Mouse (Mus musculus): ENCODE results near the gene Bicral. TPM values are rescaled to one million over a fixed set of nuclear protein-coding genes. Genes with fewer than 3 reads are reported as not detected.

The Bicral gene
- polyA plus RNA-seq, 1 experiment from 2014 or later, result 3.2 TPM

- Histone ChIP-seq H3K4me1 (replicated peaks) (peaks cover 7% of the 10 kb centered on the region), H3K4me2 (no peak overlapping the region), H3K36me3 (no peaks in the 10 kb centered on the region), H3K9ac (no peak overlapping the region), H3K9me3 (replicated peaks) (no peaks in the 10 kb centered on the region), H3K27me3 (no peaks in the 10 kb centered on the region), H3K4me3 (no peak overlapping the region), H3K27ac (no peak overlapping the region)
- ATAC-seq (replicated peaks; ENCODE audit: insufficient number of reproducible peaks, insufficient read depth, low FRiP score, low read depth), result no peak
- 92% methylated on average over 10 of the region's 10 CpGs for WGBS
Observed at GRCm38 (mm10) chr17:46840304-46841010, 17.8 kb downstream of the Bicral start.

- no peak overlapping the region for H3K4me2 ChIP-seq
- H3K27me3 ChIP-seq, result no peaks in the 10 kb centered on the region
- no peaks in the 10 kb centered on the region for H3K36me3 ChIP-seq
- H3K27ac ChIP-seq, result no peak overlapping the region
- H3K4me1 ChIP-seq (replicated peaks), result no peaks in the 10 kb centered on the region
- no peaks in the 10 kb centered on the region for H3K9me3 ChIP-seq (replicated peaks)
- no peak overlapping the region for H3K4me3 ChIP-seq
- ATAC-seq (replicated peaks; ENCODE audit: insufficient number of reproducible peaks, insufficient read depth, low FRiP score, low read depth), result no peak
- no peak overlapping the region for H3K9ac ChIP-seq
- WGBS, result 82% methylated on average over 7 of the region's 7 CpGs
Observed at GRCm38 (mm10) chr17:46838396-46838920, 19.8 kb downstream of the Bicral start.

- WGBS, result 84% methylated on average over 2 of the region's 2 CpGs
Observed at GRCm38 (mm10) chr17:46837897-46838296, 20.4 kb downstream of the Bicral start.

GRCm38 (mm10) chr17:46835093-46835715 lies 23.1 kb downstream of the Bicral start:
- H3K36me3 ChIP-seq, result no peaks in the 10 kb centered on the region
- H3K27ac ChIP-seq, result no peak overlapping the region
- no peak overlapping the region for H3K4me2 ChIP-seq
- peaks cover 5% of the 10 kb centered on the region; the same call in 1 of the 2 replicates for H3K4me1 ChIP-seq (replicated peaks)
- no peaks in the 10 kb centered on the region for H3K27me3 ChIP-seq
- H3K4me3 ChIP-seq, result no peak overlapping the region
- no peaks in the 10 kb centered on the region for H3K9me3 ChIP-seq (replicated peaks)
- no peak overlapping the region for H3K9ac ChIP-seq
- ATAC-seq (replicated peaks; ENCODE audit: insufficient number of reproducible peaks, insufficient read depth, low FRiP score, low read depth), result no peak
- 78% methylated on average over 6 of the region's 6 CpGs for WGBS

More at GRCm38 (mm10) chr17:46837897-46838296, 20.4 kb downstream of the Bicral start:
- H3K9ac ChIP-seq, result no peak overlapping the region
- no peak for ATAC-seq (replicated peaks; ENCODE audit: insufficient number of reproducible peaks, insufficient read depth, low FRiP score, low read depth)
- no peaks in the 10 kb centered on the region for H3K36me3 ChIP-seq
- no peaks in the 10 kb centered on the region for H3K4me1 ChIP-seq (replicated peaks)
- H3K27me3 ChIP-seq, result no peaks in the 10 kb centered on the region
- H3K27ac ChIP-seq, result no peak overlapping the region
- H3K4me2 ChIP-seq, result no peak overlapping the region
- H3K9me3 ChIP-seq (replicated peaks), result no peaks in the 10 kb centered on the region
- no peak overlapping the region for H3K4me3 ChIP-seq

GRCm38 (mm10) chr17:46832981-46833305 lies 25.3 kb downstream of the Bicral start:
- Histone ChIP-seq H3K4me1 (replicated peaks) (peaks cover 7% of the 10 kb centered on the region; the same call in 1 of the 2 replicates), H3K4me3 (no peak overlapping the region), H3K27ac (no peak overlapping the region), H3K36me3 (peaks cover 9% of the 10 kb centered on the region), H3K9ac (no peak overlapping the region), H3K9me3 (replicated peaks) (no peaks in the 10 kb centered on the region), H3K4me2 (no peak overlapping the region), H3K27me3 (no peaks in the 10 kb centered on the region)
- WGBS, result 84% methylated on average over 4 of the region's 4 CpGs
- no peak for ATAC-seq (replicated peaks; ENCODE audit: insufficient number of reproducible peaks, insufficient read depth, low FRiP score, low read depth)

- ATAC-seq (replicated peaks; ENCODE audit: insufficient number of reproducible peaks, insufficient read depth, low FRiP score, low read depth), result no peak
- H3K9ac ChIP-seq, result no peak overlapping the region
- no peaks in the 10 kb centered on the region for H3K27me3 ChIP-seq
- H3K27ac ChIP-seq, result no peak overlapping the region
- no peak overlapping the region for H3K4me2 ChIP-seq
- no peaks in the 10 kb centered on the region for H3K9me3 ChIP-seq (replicated peaks)
- peaks cover 7% of the 10 kb centered on the region; the same call in 1 of the 2 replicates for H3K4me1 ChIP-seq (replicated peaks)
- 70% methylated on average over 11 of the region's 11 CpGs for WGBS
- no peak overlapping the region for H3K4me3 ChIP-seq
- peaks cover 11% of the 10 kb centered on the region for H3K36me3 ChIP-seq
Observed at GRCm38 (mm10) chr17:46832101-46832980, 25.9 kb downstream of the Bicral start.

GRCm38 (mm10) chr17:46829856-46830535 lies 28.3 kb downstream of the Bicral start:
- no peaks in the 10 kb centered on the region for H3K27me3 ChIP-seq
- peaks cover 24% of the 10 kb centered on the region for H3K36me3 ChIP-seq
- no peak overlapping the region for H3K9ac ChIP-seq
- no peak overlapping the region for H3K4me2 ChIP-seq
- H3K4me3 ChIP-seq, result no peak overlapping the region
- H3K4me1 ChIP-seq (replicated peaks), result peaks cover 7% of the 10 kb centered on the region; the same call in 1 of the 2 replicates
- ATAC-seq (replicated peaks; ENCODE audit: insufficient number of reproducible peaks, insufficient read depth, low FRiP score, low read depth), result no peak
- WGBS, result 74% methylated on average over 11 of the region's 11 CpGs
- no peaks in the 10 kb centered on the region for H3K9me3 ChIP-seq (replicated peaks)
- no peak overlapping the region for H3K27ac ChIP-seq

- H3K4me3 ChIP-seq, result no peak overlapping the region
- no peak overlapping the region for H3K27ac ChIP-seq
- no peaks in the 10 kb centered on the region for H3K27me3 ChIP-seq
- 77% methylated on average over 3 of the region's 3 CpGs for WGBS
- H3K9ac ChIP-seq, result no peak overlapping the region
- H3K4me1 ChIP-seq (replicated peaks), result peaks cover 7% of the 10 kb centered on the region; the same call in 1 of the 2 replicates
- H3K9me3 ChIP-seq (replicated peaks), result no peaks in the 10 kb centered on the region
- peaks cover 35% of the 10 kb centered on the region for H3K36me3 ChIP-seq
- ATAC-seq (replicated peaks; ENCODE audit: insufficient number of reproducible peaks, insufficient read depth, low FRiP score, low read depth), result no peak
- no peak overlapping the region for H3K4me2 ChIP-seq
Observed at GRCm38 (mm10) chr17:46828935-46829334, 29.3 kb downstream of the Bicral start.

GRCm38 (mm10) chr17:46823091-46823490 lies 35.2 kb downstream of the Bicral start:
- H3K9ac ChIP-seq, result no peak overlapping the region
- no peak overlapping the region for H3K4me3 ChIP-seq
- H3K4me1 ChIP-seq (replicated peaks), result peaks cover 5% of the 10 kb centered on the region; the same call in 1 of the 2 replicates
- H3K27ac ChIP-seq, result no peak overlapping the region
- no peaks in the 10 kb centered on the region for H3K9me3 ChIP-seq (replicated peaks)
- ATAC-seq (replicated peaks; ENCODE audit: insufficient number of reproducible peaks, insufficient read depth, low FRiP score, low read depth), result no peak
- peaks cover 57% of the 10 kb centered on the region for H3K36me3 ChIP-seq
- no peaks in the 10 kb centered on the region for H3K27me3 ChIP-seq
- WGBS, result 94% methylated on average over 8 of the region's 8 CpGs
- no peak overlapping the region for H3K4me2 ChIP-seq

GRCm38 (mm10) chr17:46820628-46821027 lies 37.7 kb downstream of the Bicral start:
- ATAC-seq (replicated peaks; ENCODE audit: insufficient number of reproducible peaks, insufficient read depth, low FRiP score, low read depth), result no peak
- H3K4me3 ChIP-seq, result no peak overlapping the region
- 95% methylated on average over 7 of the region's 7 CpGs for WGBS
- no peaks in the 10 kb centered on the region for H3K9me3 ChIP-seq (replicated peaks)
- no peak overlapping the region for H3K27ac ChIP-seq
- peaks cover 5% of the 10 kb centered on the region; the same call in 1 of the 2 replicates for H3K4me1 ChIP-seq (replicated peaks)
- H3K36me3 ChIP-seq, result peaks cover 46% of the 10 kb centered on the region
- H3K9ac ChIP-seq, result no peak overlapping the region
- no peak overlapping the region for H3K4me2 ChIP-seq
- H3K27me3 ChIP-seq, result no peaks in the 10 kb centered on the region

Data from heart, embryonic 15.5 days (tissue).